Mouse (Mus musculus) embryonic facial prominence, embryonic 12.5 days (tissue): ENCODE data around the gene Fam49a. TPM values are rescaled to one million over a fixed set of nuclear protein-coding genes. Genes with fewer than 3 reads are reported as not detected.

ENCODE experiments used
- ATAC-seq: fragments of 200-750 bp; cut with Nextera tagmentation; 2 replicates; pipeline ENCODE4 v1.8.0; 2017; ENCODE audit not compliant: insufficient number of reproducible peaks, insufficient read depth, low FRiP score, low TSS enrichment
- H3K27ac ChIP-seq: fragments of 300-500 bp; sonication (generic); 2 replicates; pipeline ENCODE4 v1.5.1; 2016; ENCODE audit warnings: mild to moderate bottlenecking
- H3K27me3 ChIP-seq: fragments of 300-500 bp; sonication (generic); 2 replicates; pipeline ENCODE4 v1.6.1; 2016; ENCODE audit warnings: mild to moderate bottlenecking, moderate library complexity
- H3K36me3 ChIP-seq: fragments of 300-500 bp; sonication (generic); 2 replicates; pipeline ENCODE4 v1.6.1; 2016; ENCODE audit warnings: mild to moderate bottlenecking
- H3K4me1 ChIP-seq: fragments of 300-500 bp; sonication (generic); 2 replicates; pipeline ENCODE4 v1.6.1; 2016
- H3K4me2 ChIP-seq: fragments of 300-500 bp; sonication (generic); replicated peaks from 2 replicates; pipeline ENCODE4 v1.6.1; 2016; ENCODE audit warnings: mild to moderate bottlenecking, moderate library complexity
- H3K4me3 ChIP-seq: fragments of 300-500 bp; sonication (generic); 2 replicates; pipeline ENCODE4 v1.5.1; 2016; ENCODE audit warnings: mild to moderate bottlenecking
- H3K9ac ChIP-seq: fragments of 300-500 bp; sonication (generic); 2 replicates; pipeline ENCODE4 v1.6.1; 2016; ENCODE audit warnings: mild to moderate bottlenecking, moderate library complexity
- H3K9me3 ChIP-seq: fragments of 300-500 bp; sonication (generic); 2 replicates; pipeline ENCODE4 v1.6.1; 2016; ENCODE audit warnings: mild to moderate bottlenecking, moderate library complexity
- WGBS: fragments of 180-500 bp; shearing (Covaris S2); methylation state at CpG from one replicate; pipeline ENCODE4 v1.1.7; 2016; 5-methylcytosine and 5-hydroxymethylcytosine counted together
- polyA plus RNA-seq: library from polyadenylated mRNA; unstranded; fragments of >200 nt; fragmentation: Nextera tagmentation; extraction: Ambion mirVana; gene quantifications from 2 replicates; pipeline ENCODE4 v1.2.1, GENCODE M21; 2016

Gene Fam49a
- polyA plus RNA-seq, 1 experiment from 2014 or later, result 7.1 TPM

GRCm38 (mm10) chr12:12294380-12295171 is 32.6 kb downstream of the Fam49a start:
- H3K27ac ChIP-seq, result no peak overlapping the region
- H3K9me3 ChIP-seq, result no peaks in the 10 kb centered on the region
- H3K9ac ChIP-seq, result no peak overlapping the region
- H3K4me2 ChIP-seq, result no peak overlapping the region
- H3K27me3 ChIP-seq, result no peaks in the 10 kb centered on the region
- no peak overlapping the region for H3K4me3 ChIP-seq
- no peak for ATAC-seq
- 89% methylated on average over 5 of the region's 5 CpGs for WGBS
- no peaks in the 10 kb centered on the region for H3K4me1 ChIP-seq
- no peaks in the 10 kb centered on the region for H3K36me3 ChIP-seq

- Histone ChIP-seq H3K36me3 (no peaks in the 10 kb centered on the region), H3K4me3 (no peak overlapping the region), H3K27ac (no peak overlapping the region), H3K9me3 (no peaks in the 10 kb centered on the region), H3K9ac (no peak overlapping the region), H3K4me2 (no peak overlapping the region), H3K27me3 (no peaks in the 10 kb centered on the region), H3K4me1 (0 out of 2 replicates have a peak, but pooled peaks cover 3% of the 10 kb centered on the region)
- no peak for ATAC-seq
- 87% methylated on average over 7 of the region's 7 CpGs for WGBS
These were observed 36.5 kb downstream of the Fam49a start for GRCm38 (mm10) chr12:12298451-12298850.

- Histone ChIP-seq H3K4me2 (no peak overlapping the region), H3K27me3 (no peaks in the 10 kb centered on the region), H3K4me1 (0 out of 2 replicates have a peak, but pooled peaks cover 3% of the 10 kb centered on the region), H3K4me3 (no peak overlapping the region), H3K9me3 (no peaks in the 10 kb centered on the region), H3K27ac (no peak overlapping the region), H3K36me3 (no peaks in the 10 kb centered on the region), H3K9ac (no peak overlapping the region)
- WGBS, result 67% methylated on average over 2 of the region's 2 CpGs
- no peak for ATAC-seq
These were observed 37.4 kb downstream of the Fam49a start for GRCm38 (mm10) chr12:12299303-12299702.

- no peak overlapping the region for H3K4me2 ChIP-seq
- no peaks in the 10 kb centered on the region for H3K36me3 ChIP-seq
- no peak; the same call in 1 of the 2 replicates for ATAC-seq
- 0 out of 2 replicates have a peak, but pooled peaks cover 3% of the 10 kb centered on the region for H3K4me1 ChIP-seq
- no peak overlapping the region for H3K4me3 ChIP-seq
- H3K9me3 ChIP-seq, result no peaks in the 10 kb centered on the region
- no peak overlapping the region for H3K9ac ChIP-seq
- no peak overlapping the region for H3K27ac ChIP-seq
- WGBS, result 74% methylated on average over 2 of the region's 2 CpGs
- H3K27me3 ChIP-seq, result no peaks in the 10 kb centered on the region
These were observed 39.2 kb downstream of the Fam49a start for GRCm38 (mm10) chr12:12301149-12301548.

- Histone ChIP-seq H3K4me3 (no peak overlapping the region), H3K4me2 (no peak overlapping the region), H3K27ac (no peak overlapping the region), H3K9ac (no peak overlapping the region), H3K9me3 (no peaks in the 10 kb centered on the region), H3K27me3 (no peaks in the 10 kb centered on the region), H3K36me3 (no peaks in the 10 kb centered on the region), H3K4me1 (0 out of 2 replicates have a peak, but pooled peaks cover 3% of the 10 kb centered on the region)
- no peak for ATAC-seq
- 20% methylated on average over 4 of the region's 4 CpGs for WGBS
These were observed 39.9 kb downstream of the Fam49a start for GRCm38 (mm10) chr12:12301815-12302214.

- H3K27me3 ChIP-seq, result no peaks in the 10 kb centered on the region
These were observed 44.3 kb downstream of the Fam49a start for GRCm38 (mm10) chr12:12306214-12306613.

GRCm38 (mm10) chr12:12306814-12307213 is 44.9 kb downstream of the Fam49a start:
- Histone ChIP-seq H3K9me3 (no peaks in the 10 kb centered on the region), H3K36me3 (no peaks in the 10 kb centered on the region), H3K4me1 (0 out of 2 replicates have a peak, but pooled peaks cover 3% of the 10 kb centered on the region), H3K9ac (no peak overlapping the region), H3K27me3 (no peaks in the 10 kb centered on the region), H3K4me3 (no peak overlapping the region), H3K27ac (no peak overlapping the region), H3K4me2 (no peak overlapping the region)
- ATAC-seq, result no peak
- WGBS, result 85% methylated on average over 6 of the region's 6 CpGs

More at GRCm38 (mm10) chr12:12306214-12306613, 44.3 kb downstream of the Fam49a start:
- Histone ChIP-seq H3K9me3 (no peaks in the 10 kb centered on the region), H3K9ac (no peak overlapping the region), H3K36me3 (no peaks in the 10 kb centered on the region), H3K4me1 (0 out of 2 replicates have a peak, but pooled peaks cover 3% of the 10 kb centered on the region), H3K27ac (no peak overlapping the region), H3K4me3 (no peak overlapping the region), H3K4me2 (no peak overlapping the region)
- no peak for ATAC-seq
- 97% methylated on average over 3 of the region's 3 CpGs for WGBS

- Histone ChIP-seq H3K36me3 (no peaks in the 10 kb centered on the region), H3K4me1 (no peaks in the 10 kb centered on the region), H3K4me3 (no peak overlapping the region), H3K9ac (no peak overlapping the region), H3K4me2 (no peak overlapping the region), H3K27ac (no peak overlapping the region), H3K9me3 (no peaks in the 10 kb centered on the region), H3K27me3 (no peaks in the 10 kb centered on the region)
- WGBS, result 93% methylated on average over 8 of the region's 8 CpGs
- no peak for ATAC-seq
These were observed 45.3 kb downstream of the Fam49a start for GRCm38 (mm10) chr12:12307245-12307644.

- no peak overlapping the region for H3K27ac ChIP-seq
- no peaks in the 10 kb centered on the region for H3K27me3 ChIP-seq
- ATAC-seq, result no peak
- H3K36me3 ChIP-seq, result no peaks in the 10 kb centered on the region
- H3K9me3 ChIP-seq, result no peaks in the 10 kb centered on the region
- H3K4me2 ChIP-seq, result no peak overlapping the region
- H3K4me1 ChIP-seq, result no peaks in the 10 kb centered on the region; the same call in 1 of the 2 replicates
- H3K4me3 ChIP-seq, result no peak overlapping the region
- no peak overlapping the region for H3K9ac ChIP-seq
These were observed 51.5 kb downstream of the Fam49a start for GRCm38 (mm10) chr12:12313437-12313836.

GRCm38 (mm10) chr12:12313919-12314318 is 52.0 kb downstream of the Fam49a start:
- H3K4me3 ChIP-seq, result no peak overlapping the region
- no peak overlapping the region for H3K27ac ChIP-seq
- ATAC-seq, result no peak
- H3K9me3 ChIP-seq, result no peaks in the 10 kb centered on the region
- H3K4me2 ChIP-seq, result no peak overlapping the region
- WGBS, result 68% methylated on average over 4 of the region's 4 CpGs
- no peaks in the 10 kb centered on the region; the same call in 1 of the 2 replicates for H3K4me1 ChIP-seq
- H3K27me3 ChIP-seq, result no peaks in the 10 kb centered on the region
- H3K9ac ChIP-seq, result no peak overlapping the region
- H3K36me3 ChIP-seq, result no peaks in the 10 kb centered on the region

GRCm38 (mm10) chr12:12314326-12314725 is 52.4 kb downstream of the Fam49a start:
- no peaks in the 10 kb centered on the region for H3K36me3 ChIP-seq
- no peaks in the 10 kb centered on the region for H3K9me3 ChIP-seq
- H3K4me2 ChIP-seq, result no peak overlapping the region
- H3K27ac ChIP-seq, result no peak overlapping the region
- WGBS, result 56% methylated on average over 8 of the region's 8 CpGs
- H3K4me1 ChIP-seq, result no peaks in the 10 kb centered on the region; the same call in 1 of the 2 replicates
- no peak overlapping the region for H3K4me3 ChIP-seq
- ATAC-seq, result no peak
- H3K9ac ChIP-seq, result no peak overlapping the region
- no peaks in the 10 kb centered on the region for H3K27me3 ChIP-seq

- Histone ChIP-seq H3K4me3 (no peak overlapping the region), H3K4me2 (no peak overlapping the region), H3K9me3 (no peaks in the 10 kb centered on the region), H3K36me3 (no peaks in the 10 kb centered on the region), H3K9ac (no peak overlapping the region), H3K4me1 (no peaks in the 10 kb centered on the region; the same call in 1 of the 2 replicates), H3K27me3 (no peaks in the 10 kb centered on the region), H3K27ac (0 out of 2 replicates have a peak overlapping the region, but pooled peaks have one; percentile 11)
- WGBS, result 14% methylated on average over 5 of the region's 5 CpGs
- no peak for ATAC-seq
These were observed 53.1 kb downstream of the Fam49a start for GRCm38 (mm10) chr12:12315011-12315410.
